Mouse (Mus musculus) heart, postnatal 4 days (tissue): ENCODE results near the gene Aurkaip1. TPM values are rescaled to one million over a fixed set of nuclear protein-coding genes. Genes with fewer than 3 reads are reported as not detected.
"Not testable (repeated sequence)": the region's sequence is repeated elsewhere in the genome, so short reads cannot be mapped to it uniquely, and the experiment has no call there.

Experiments used
- DNase-seq: peaks from one replicate; pipeline ENCODE4 v3.0.0; 2021
- total RNA-seq, 2 experiments: library from RNA; stranded (reverse); gene quantifications; 2 replicates each; pipeline ENCODE4 v1.2.3; 2021

The Aurkaip1 gene
- total RNA-seq, result 10 to 100 TPM; 78.9 to 84.2 TPM

- peak; percentile 98 for DNase-seq
Observed at GRCm38 (mm10) chr4:155831205-155831766, at the start of gene Aurkaip1. Gene Aurkaip1 (plus strand): TSS chr4:155831272.

- DNase-seq, result no peak
Observed at GRCm38 (mm10) chr4:155783486-155784080, 47.5 kb upstream of the Aurkaip1 start.

DNA sequence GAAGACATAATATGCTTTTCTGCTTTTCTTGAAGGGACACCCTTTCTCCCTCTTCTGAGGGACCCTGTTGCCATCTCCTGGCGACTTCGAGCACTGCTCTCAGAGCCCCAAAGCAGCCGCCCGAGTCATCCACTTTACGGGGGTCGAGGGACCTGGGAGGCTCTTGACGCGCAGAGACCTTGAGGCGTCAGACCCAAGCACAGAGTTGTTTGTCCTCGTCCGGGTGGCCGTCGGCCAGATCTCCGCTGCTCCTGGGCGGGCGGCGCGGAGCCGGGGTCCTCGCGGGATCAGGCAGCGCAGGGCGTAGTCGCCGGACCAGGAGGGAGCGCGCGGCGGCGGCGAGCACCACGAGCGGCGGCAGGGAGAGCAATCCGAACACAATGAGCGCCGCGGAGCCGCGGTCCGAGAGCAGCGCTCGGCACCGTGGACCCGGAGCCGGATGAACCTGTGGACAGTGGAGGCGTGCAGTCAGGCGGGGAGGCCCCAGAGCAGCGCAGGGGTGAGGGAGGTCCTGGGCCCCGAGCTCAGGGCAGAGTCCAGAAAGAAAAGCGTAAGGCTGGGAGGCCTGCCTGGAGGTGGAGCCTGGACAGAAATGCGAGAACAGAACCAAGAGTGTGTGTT, 46.9 kb upstream of the Aurkaip1 start:
- peak; percentile 86 for DNase-seq

GRCm38 (mm10) chr4:155785246-155785645, 45.8 kb upstream of the Aurkaip1 start:
- no peak for DNase-seq

- DNase-seq, result no peak
Observed at GRCm38 (mm10) chr4:155785819-155786218, 45.3 kb upstream of the Aurkaip1 start, which contains the start of gene Tmem88b. Gene Tmem88b (minus strand): TSS chr4:155785874.

DNA sequence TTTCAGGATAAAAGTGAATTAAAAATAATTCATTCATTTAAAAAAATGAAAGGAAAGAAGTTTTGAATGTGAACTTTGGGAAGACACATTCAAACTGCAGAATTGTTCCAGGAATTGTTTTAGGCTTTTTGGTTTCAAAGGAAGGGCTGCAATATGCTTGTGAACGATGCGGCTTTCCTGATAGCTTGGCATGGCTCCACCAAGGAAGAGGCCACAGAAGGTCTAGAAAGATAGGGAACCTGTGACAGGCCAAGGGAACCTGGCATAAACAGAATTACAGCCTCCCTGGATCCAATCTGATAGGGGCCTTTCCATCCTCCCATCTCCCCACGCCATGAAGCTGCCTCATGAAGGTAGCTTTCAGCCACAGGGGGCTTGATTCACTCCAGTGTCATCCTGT, 42.8 kb upstream of the Aurkaip1 start:
- DNase-seq, result no peak

GRCm38 (mm10) chr4:155788833-155789232, 42.2 kb upstream of the Aurkaip1 start:
- not testable (repeated sequence) for DNase-seq

DNA sequence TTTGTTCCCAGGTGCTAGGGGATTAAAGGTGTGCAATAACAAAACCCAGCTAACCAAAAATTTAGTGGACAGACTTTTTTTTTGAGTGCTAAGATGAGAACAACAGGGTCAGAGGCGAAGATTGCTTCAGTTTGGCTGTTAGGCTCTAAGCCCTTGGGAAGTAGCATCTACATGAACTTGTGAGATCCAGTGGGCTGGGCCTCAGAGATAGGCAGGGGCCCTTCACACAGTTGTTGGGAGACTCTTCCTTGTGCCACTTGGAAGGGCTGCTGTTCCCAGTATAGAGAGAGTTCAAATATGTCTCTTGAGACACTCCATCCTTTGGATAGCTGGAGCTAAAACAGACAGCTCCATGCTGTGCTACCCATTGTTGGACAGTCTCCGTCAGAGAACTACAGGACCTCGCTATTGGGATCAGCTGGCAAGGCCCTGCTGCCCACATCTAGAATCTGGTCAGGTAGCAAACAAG, 41.0 kb upstream of the Aurkaip1 start, which contains the start of gene Ankrd65:
Ankrd65 (plus strand) TSS at position 419 of the 469 bp plus-strand sequence.
- no peak for DNase-seq

- no peak for DNase-seq
Observed at GRCm38 (mm10) chr4:155790650-155791161, 40.4 kb upstream of the Aurkaip1 start.

DNA sequence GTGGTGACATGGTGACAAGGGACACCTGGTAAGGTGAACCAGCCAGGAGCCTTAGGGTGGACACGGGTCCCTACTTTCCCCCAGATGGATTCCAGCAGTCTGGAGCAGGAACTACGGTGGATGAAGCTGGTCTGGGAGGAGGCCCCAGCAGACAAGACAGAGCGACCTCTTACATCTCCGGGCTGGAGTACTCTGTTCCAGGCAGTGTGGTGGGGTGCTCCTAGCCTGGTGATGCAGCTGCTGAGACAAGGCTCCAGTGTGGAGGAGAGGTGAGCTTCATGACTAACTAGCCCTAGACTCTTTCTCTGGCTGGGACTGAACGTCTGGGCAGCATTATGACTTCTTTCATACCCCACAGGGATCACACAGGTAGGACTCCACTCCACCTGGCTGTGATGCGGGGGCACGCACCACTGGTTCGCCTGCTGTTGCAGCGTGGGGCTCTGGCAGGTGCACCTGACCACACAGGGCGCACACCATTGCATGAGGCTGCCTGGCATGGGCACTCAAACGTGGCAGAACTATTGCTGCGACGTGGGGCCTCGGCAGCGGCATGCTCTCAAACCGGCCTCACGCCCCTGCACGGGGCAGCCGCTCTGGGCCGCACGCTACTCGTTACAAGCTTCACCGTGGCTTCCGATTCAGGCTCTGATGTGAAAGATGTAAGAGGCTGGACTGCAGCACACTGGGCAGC, 39.7 kb upstream of the Aurkaip1 start:
- DNase-seq, result no peak

DNA sequence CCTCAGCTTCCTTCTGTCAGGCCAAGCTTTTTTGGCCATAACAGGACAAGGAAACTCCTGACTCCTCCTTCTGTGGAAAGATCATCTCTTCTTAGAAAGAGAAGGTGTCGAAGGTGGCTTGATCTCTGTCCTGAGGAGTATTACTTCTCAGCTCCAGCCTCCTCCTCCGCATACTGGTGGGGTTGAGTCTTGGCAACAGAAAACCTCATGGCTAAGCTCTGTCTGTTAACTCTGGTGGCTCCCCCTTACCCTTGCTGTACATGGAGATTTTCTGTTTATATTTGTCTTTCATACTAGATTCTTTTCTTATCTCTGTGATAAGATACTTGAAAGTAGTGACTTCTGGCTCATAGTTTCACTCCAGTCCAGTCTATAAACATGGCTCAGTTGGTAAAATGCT, 37.3 kb upstream of the Aurkaip1 start:
- no peak for DNase-seq

DNA sequence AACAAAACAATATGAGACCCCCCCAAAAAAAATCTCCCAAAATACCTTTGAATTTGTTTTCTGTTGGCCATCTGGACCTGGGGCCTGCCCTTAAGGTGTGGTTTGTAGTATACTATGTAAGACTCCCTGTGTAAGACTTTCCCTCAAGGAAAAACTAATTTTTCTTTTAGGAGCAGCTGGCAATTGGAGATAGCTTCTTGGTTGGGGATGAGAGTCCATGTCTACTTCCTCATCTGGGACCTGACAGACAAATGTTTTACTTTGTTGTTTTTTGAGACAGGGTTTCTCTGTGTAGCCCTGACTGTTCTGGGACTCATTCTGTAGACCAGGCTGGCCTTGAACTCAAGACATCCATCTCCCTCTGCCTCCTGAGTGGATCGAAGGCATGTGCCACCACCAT, 29.0 kb upstream of the Aurkaip1 start:
- DNase-seq, result no peak

- no peak for DNase-seq
Observed at GRCm38 (mm10) chr4:155802741-155803339, 28.2 kb upstream of the Aurkaip1 start, which contains the start of gene Mrpl20. Gene Mrpl20 (plus strand): TSS chr4:155802878.

- DNase-seq, result peak; percentile 98
Observed at GRCm38 (mm10) chr4:155803340-155804041, 27.6 kb upstream of the Aurkaip1 start.

DNA sequence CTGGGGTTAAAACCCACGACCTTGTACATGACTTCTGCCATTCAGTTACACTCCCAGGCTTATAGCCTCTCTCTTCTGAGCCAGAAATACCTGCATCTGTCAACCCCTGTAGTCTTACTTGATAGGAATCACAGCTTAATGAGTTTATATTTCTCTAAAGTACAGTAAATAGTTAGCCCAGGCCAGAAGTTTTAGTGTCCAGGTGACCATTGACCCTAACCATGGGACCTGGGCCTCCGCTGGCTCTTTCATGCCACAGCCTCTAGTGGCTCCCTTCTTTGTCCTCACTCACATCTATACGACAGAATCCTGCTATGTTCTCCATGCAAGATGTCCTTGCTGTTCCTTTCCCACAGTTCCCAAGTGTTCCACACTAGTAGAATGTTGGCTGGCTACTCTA, 23.2 kb upstream of the Aurkaip1 start:
- no peak for DNase-seq

GRCm38 (mm10) chr4:155811929-155812664, 19.0 kb upstream of the Aurkaip1 start, which contains the start of gene Ccnl2:
Gene Ccnl2 (plus strand): TSS chr4:155812489.
- peak; percentile 94 for DNase-seq

- peak; percentile 65 for DNase-seq
Observed at GRCm38 (mm10) chr4:155812665-155813181, 18.3 kb upstream of the Aurkaip1 start.

- DNase-seq, result no peak
Observed at GRCm38 (mm10) chr4:155817533-155817932, 13.5 kb upstream of the Aurkaip1 start.

- DNase-seq, result peak; percentile 51
Observed at GRCm38 (mm10) chr4:155821025-155821424, 10.0 kb upstream of the Aurkaip1 start.

DNA sequence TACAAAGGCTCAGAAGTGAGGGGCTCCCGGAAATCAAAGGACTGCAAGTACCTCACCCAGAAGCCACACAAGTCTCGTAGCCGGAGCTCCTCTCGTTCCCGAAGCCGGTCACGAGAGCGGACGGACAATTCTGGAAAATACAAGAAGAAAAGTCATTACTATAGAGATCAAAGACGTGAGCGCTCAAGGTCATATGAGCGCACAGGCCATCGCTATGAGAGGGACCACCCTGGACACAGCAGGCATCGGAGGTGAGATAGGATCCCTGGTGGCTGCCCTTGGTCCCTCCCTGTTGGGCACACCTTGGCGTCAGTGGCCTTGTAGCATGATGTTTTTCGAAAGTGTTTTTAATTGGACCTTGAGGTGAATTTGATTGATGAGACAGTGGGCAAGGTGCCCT, 7.6 kb upstream of the Aurkaip1 start:
- DNase-seq, result no peak

GRCm38 (mm10) chr4:155829866-155830265, 1.2 kb upstream of the Aurkaip1 start:
- no peak for DNase-seq
